In genomic region chr10:93123310-93123709, GRCm38 (mm10) we compare ENCODE assay signal across 11 mouse cellular contexts. TPM values are rescaled to one million over a fixed set of nuclear protein-coding genes. Genes with fewer than 3 reads are reported as not detected.
A peak's percentile ranks its signal among the peaks of the same experiment; 100 is the strongest.
DNase-seq lines count a peak whose midpoint lies in the region; ATAC-seq and TF ChIP-seq lines count a peak whose summit lies in the region.
"Had no signal": no experiment of that assay in that cellular context is flagged by ENCODE, and none has a peak within 500 bp of the region (broad histone marks: within the 10 kb centered on the region; RNA-seq: fewer than 3 reads in every experiment).

No protein-coding gene starts in this region.

- H3K9me3 ChIP-seq in CH12.LX (replicated peaks; ENCODE audit: low read length) = no peaks in the 10 kb centered on the region
- H3K9me3 ChIP-seq in liver, embryonic 15.5 days (replicated peaks) = no peaks in the 10 kb centered on the region
- H3K9me3 ChIP-seq in hindbrain, embryonic 16.5 days (ENCODE audit: control insufficient read depth, low read length) = no peaks in the 10 kb centered on the region

- peak; percentile 51 for DNase-seq in heart, adult 11 months
- DNase-seq in heart, postnatal 25 days (ENCODE audit: low spot score) = no peak
- DNase-seq in liver, adult 2 months (ENCODE audit: extremely low read depth, low read depth, low spot score) = no peak
- no peak for DNase-seq in liver
- DNase-seq in CH12.LX (ENCODE audit: extremely low read depth) = no peak
- DNase-seq in yolk sac, embryonic 10.5 days (ENCODE audit: low spot score) = no peak
- DNase-seq: embryo, embryonic 11 days had no signal

- ATAC-seq in liver, embryonic 15.5 days (ENCODE audit: insufficient read depth) = no peak
- no peak for ATAC-seq in hindbrain, embryonic 16.5 days
- ATAC-seq: hindbrain, postnatal 0 days had no signal

- no peaks in the 10 kb centered on the region for H3K36me3 ChIP-seq in liver, adult 2 months (ENCODE audit: control insufficient read depth, insufficient read depth, low read length)
- H3K36me3 ChIP-seq in CH12.LX (replicated peaks in 1 of 2; ENCODE audit: control insufficient read depth in 1 of 2, insufficient read depth in 1 of 2, low read length in 1 of 2) = no peaks in the 10 kb centered on the region
- no peaks in the 10 kb centered on the region for H3K36me3 ChIP-seq in liver, embryonic 15.5 days (replicated peaks)
- no peaks in the 10 kb centered on the region for H3K36me3 ChIP-seq in hindbrain, embryonic 16.5 days (ENCODE audit: control insufficient read depth, insufficient read depth, low read length)

- no peaks in the 10 kb centered on the region for H3K79me2 ChIP-seq in liver, adult 2 months (ENCODE audit: control insufficient read depth, insufficient read depth, low read length)
- no peaks in the 10 kb centered on the region for H3K79me2 ChIP-seq in CH12.LX (replicated peaks; ENCODE audit: control insufficient read depth, extremely low read depth, insufficient read depth, poor library complexity, severe bottlenecking)

- peaks cover 2% of the 10 kb centered on the region for H3K4me1 ChIP-seq in liver, adult 2 months (ENCODE audit: control insufficient read depth, insufficient read depth, low read length)
- peaks cover 0 to 16% of the 10 kb centered on the region in 2 experiments; a peak in 2 of 4 replicates for H3K4me1 ChIP-seq in CH12.LX (ENCODE audit: control insufficient read depth in 1 of 2, insufficient read depth in 2 of 2)
- H3K4me1 ChIP-seq in liver, embryonic 15.5 days (replicated peaks) = peaks cover 45% of the 10 kb centered on the region
- H3K4me1 ChIP-seq in hindbrain, embryonic 16.5 days (ENCODE audit: control insufficient read depth, insufficient read depth, low read depth, low read length) = no peaks in the 10 kb centered on the region; the same call in 1 of the 2 replicates

- no peak overlapping the region for H3K4me3 ChIP-seq in liver, adult 2 months (ENCODE audit: insufficient read depth, low read depth, low read length)
- peak overlapping the region in 1 of 3 experiments; percentile 62 for H3K4me3 ChIP-seq in CH12.LX (replicated peaks in 1 of 3; ENCODE audit: low read depth in 2 of 3, low read length in 2 of 3, poor library complexity in 1 of 3)
- no peak overlapping the region for H3K4me3 ChIP-seq in liver, embryonic 15.5 days (replicated peaks)
- no peak overlapping the region for H3K4me3 ChIP-seq in hindbrain, embryonic 16.5 days (ENCODE audit: low read length)

- intact Hi-C loops in heart, postnatal 25 days (cut with DNase I) = loop anchor here (2.0 to 5.0 kb wide), 2 partner anchors 29 to 36 kb away; no protein-coding TSS in a partner anchor

- TF ChIP-seq CTCF in liver, adult 2 months (IDR thresholded peaks at IDR 0.05; ENCODE audit: low read depth, low read length) = no peak
- no peak for TF ChIP-seq CTCF in CH12.LX (conservative IDR thresholded peaks at IDR 0.05 in 1 of 2, IDR thresholded peaks at IDR 0.05 in 1 of 2; ENCODE audit: low read depth in 2 of 2, low read length in 2 of 2)

- TF ChIP-seq POLR2A in liver, adult 2 months (IDR thresholded peaks at IDR 0.05; ENCODE audit: extremely low read depth, insufficient read depth, low read length) = no peak
- TF ChIP-seq POLR2A in CH12.LX (IDR thresholded peaks at IDR 0.05; ENCODE audit: low read depth, low read length) = no peak

- 81% methylated on average over 4 of the region's 4 CpGs for WGBS in liver, adult 2 months
- WGBS in liver, embryonic 15.5 days (ENCODE audit: insufficient replicate concordance) = 24% methylated on average over 4 of the region's 4 CpGs
- 69% methylated on average over 4 of the region's 4 CpGs for WGBS in hindbrain, embryonic 16.5 days

- 0 out of 2 replicates have a peak overlapping the region, but pooled peaks have one; percentile 36 for H3K27ac ChIP-seq in liver, adult 2 months (replicated peaks; ENCODE audit: insufficient read depth, low read depth, low read length)
- no peak overlapping the region for H3K27ac ChIP-seq in CH12.LX (ENCODE audit: insufficient read depth, low read depth)
- H3K27ac ChIP-seq in liver, embryonic 15.5 days (replicated peaks) = no peak overlapping the region; the same call in 1 of the 2 replicates
- no peak overlapping the region for H3K27ac ChIP-seq in hindbrain, embryonic 16.5 days (ENCODE audit: low read depth, low read length)
- H3K27ac ChIP-seq: hindbrain, postnatal 0 days had no signal

- in situ Hi-C loops in CH12.LX (cut with MboI; ENCODE audit: low pct_ligation_motif_present, low pct_unique_long_range_greater_than_20kb, low sequenced_read_pairs) = no loop called here

- no peak overlapping the region for H3K9ac ChIP-seq in liver, adult 2 months (ENCODE audit: low read depth, low read length)
- peak overlapping the region; percentile 87 for H3K9ac ChIP-seq in CH12.LX (ENCODE audit: insufficient read depth, low read depth)
- H3K9ac ChIP-seq in liver, embryonic 15.5 days = no peak overlapping the region
- no peak overlapping the region for H3K9ac ChIP-seq in hindbrain, embryonic 16.5 days (ENCODE audit: low read depth, low read length)

- dilution Hi-C loops in CH12.LX (cut with MboI; ENCODE audit: extremely low pct_ligation_motif_present, extremely low pct_unique_long_range_greater_than_20kb, low sequenced_read_pairs) = no loop called here

- no peak overlapping the region; the same call in 1 of the 2 replicates for H3K4me2 ChIP-seq in CH12.LX (ENCODE audit: insufficient read depth, low read depth, poor library complexity, severe bottlenecking)
- H3K4me2 ChIP-seq in liver, embryonic 15.5 days = peak overlapping the region; percentile 58
- no peak overlapping the region for H3K4me2 ChIP-seq in hindbrain, embryonic 16.5 days (ENCODE audit: low read length)
- H3K4me2 ChIP-seq: midbrain, embryonic 11.5 days had no signal

- no peak for TF ChIP-seq EP300 in CH12.LX (IDR thresholded peaks at IDR 0.05; ENCODE audit: low read length)

- no peak for TF ChIP-seq RAD21 in CH12.LX (IDR thresholded peaks at IDR 0.05; ENCODE audit: low read depth, low read length)

- H3K27me3 ChIP-seq in liver, adult 2 months (ENCODE audit: control insufficient read depth, insufficient read depth, low read length) = no peaks in the 10 kb centered on the region
- no peaks in the 10 kb centered on the region for H3K27me3 ChIP-seq in CH12.LX (replicated peaks)
- H3K27me3 ChIP-seq in liver, embryonic 15.5 days = no peaks in the 10 kb centered on the region
- no peaks in the 10 kb centered on the region for H3K27me3 ChIP-seq in hindbrain, embryonic 16.5 days (replicated peaks; ENCODE audit: control insufficient read depth, insufficient read depth, low read length)

TF ChIP-seq in CH12.LX, 34 proteins besides CTCF, POLR2A, EP300 and RAD21:
- TF ChIP-seq ZNF384 (IDR thresholded peaks at IDR 0.05; ENCODE audit: low read depth, low read length) = no peak
- TF ChIP-seq POLR2AphosphoS2 (IDR thresholded peaks at IDR 0.05; ENCODE audit: low read depth, low read length) = no peak
- TF ChIP-seq UBTF (IDR thresholded peaks at IDR 0.05; ENCODE audit: low read depth, low read length) = no peak
- no peak for TF ChIP-seq SMC3 (IDR thresholded peaks at IDR 0.05; ENCODE audit: low read depth, low read length)
- no peak for TF ChIP-seq SIN3A (IDR thresholded peaks at IDR 0.05; ENCODE audit: low read length)
- TF ChIP-seq TBP (conservative IDR thresholded peaks at IDR 0.05; ENCODE audit: low read depth, low read length) = no peak
- TF ChIP-seq BHLHE40 (IDR thresholded peaks at IDR 0.05; ENCODE audit: low read depth, low read length) = no peak

RNA-seq across cellular contexts. Expression of gene Cdk17, which starts 37.4 kb away (rescaled TPM):
- total RNA-seq in heart, postnatal 25 days (2021) = 10 to 100 TPM; 16.2 to 19.7 TPM
- total RNA-seq in liver, adult 2 months (2014; rRNA removed) = 17.1 and 17.7 TPM in 2 replicates
- polyA plus RNA-seq in liver, adult 2 months (2012; rRNA removed) = 11.3 and 12.5 TPM in 2 replicates
- total RNA-seq in CH12.LX (2012; rRNA removed) (26.4 and 28.5 TPM in 2 replicates), CH12.LX (2014; rRNA removed) (51.3 and 53.9 TPM in 2 replicates)
- polyA plus RNA-seq in CH12.LX (2012; ENCODE audit: insufficient read length, low read depth) = 20.0 and 23.4 TPM in 2 replicates
- polyA plus RNA-seq in liver, embryonic 15.5 days (2015; fragmentation: Nextera tagmentation; extraction: Ambion mirVana) = 10.1 and 11.0 TPM in 2 replicates
- 31.6 and 38.3 TPM in 2 replicates for polyA plus RNA-seq in hindbrain, embryonic 16.5 days (2015; fragmentation: Nextera tagmentation; extraction: Ambion mirVana)

RNA-seq across cellular contexts. Expression of gene Cfap54, which starts 41.9 kb away (rescaled TPM):
- total RNA-seq in heart, postnatal 25 days (2021) = under 1 TPM; 0.28 to 0.47 TPM
- total RNA-seq in liver, adult 2 months (2014; rRNA removed) = 0.27 and 0.65 TPM in 2 replicates
- polyA plus RNA-seq in liver, adult 2 months (2012; rRNA removed) = 0.07 and 0.27 TPM in 2 replicates
- total RNA-seq in CH12.LX (2012; rRNA removed) (0.38 and 0.84 TPM in 2 replicates), CH12.LX (2014; rRNA removed) (0.73 and 1.3 TPM in 2 replicates)
- polyA plus RNA-seq in CH12.LX (2012; ENCODE audit: insufficient read length, low read depth) = 1.3 TPM in 2 replicates
- 0.18 and 0.36 TPM in 2 replicates for polyA plus RNA-seq in liver, embryonic 15.5 days (2015; fragmentation: Nextera tagmentation; extraction: Ambion mirVana)
- polyA plus RNA-seq in hindbrain, embryonic 16.5 days (2015; fragmentation: Nextera tagmentation; extraction: Ambion mirVana) = 3.3 TPM in 2 replicates
